Mouse (Mus musculus) adipocyte (in vitro differentiated cells): ENCODE data around the gene Cobl.

ENCODE experiments used
- DNase-seq: peaks from one replicate; pipeline ENCODE4 v3.0.0-alpha.2; 2016; ENCODE audit warnings: low spot score

Cobl gene

GRCm38 (mm10) chr11:12219594-12220530, 244.9 kb downstream of the Cobl start:
- DNase-seq, result no peak

DNA sequence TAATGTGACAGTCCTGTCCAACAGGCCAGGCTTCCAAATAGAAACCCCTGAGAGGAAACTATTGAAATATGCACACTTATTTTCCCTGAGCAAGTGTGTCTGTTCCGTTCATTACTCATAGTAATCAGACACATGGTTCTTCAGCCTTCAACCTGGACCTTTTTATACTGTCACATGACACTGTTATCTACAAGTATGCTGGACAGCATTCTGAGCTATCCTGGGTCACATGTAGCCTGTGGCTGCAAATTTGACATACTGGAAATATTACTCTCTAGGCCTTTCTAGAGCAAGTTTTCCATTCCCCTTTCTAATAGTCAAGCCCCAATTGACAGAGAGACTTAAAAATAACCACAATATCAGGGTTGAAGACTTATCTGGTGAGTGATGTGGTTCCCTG, 247.9 kb downstream of the Cobl start:
- no peak for DNase-seq

DNA sequence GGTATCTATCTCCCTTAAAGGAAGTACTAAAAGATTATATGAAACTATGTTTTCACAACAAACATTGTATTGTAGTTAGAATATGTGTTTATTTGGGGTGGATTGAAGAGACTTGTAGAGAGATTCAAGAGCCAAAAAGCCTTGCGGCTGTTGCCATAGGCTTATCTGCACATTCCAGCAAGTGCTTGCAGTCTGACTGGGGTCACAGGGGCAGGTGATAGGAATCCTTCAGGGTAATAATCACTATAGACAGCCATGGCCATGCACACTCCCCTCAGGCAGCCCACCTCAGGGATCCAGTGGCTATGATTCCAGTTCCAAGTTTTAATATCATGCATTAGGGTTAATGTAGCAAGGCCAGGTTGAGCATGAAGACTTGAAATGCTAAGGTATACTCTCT, 249.2 kb downstream of the Cobl start:
- DNase-seq, result no peak

DNA sequence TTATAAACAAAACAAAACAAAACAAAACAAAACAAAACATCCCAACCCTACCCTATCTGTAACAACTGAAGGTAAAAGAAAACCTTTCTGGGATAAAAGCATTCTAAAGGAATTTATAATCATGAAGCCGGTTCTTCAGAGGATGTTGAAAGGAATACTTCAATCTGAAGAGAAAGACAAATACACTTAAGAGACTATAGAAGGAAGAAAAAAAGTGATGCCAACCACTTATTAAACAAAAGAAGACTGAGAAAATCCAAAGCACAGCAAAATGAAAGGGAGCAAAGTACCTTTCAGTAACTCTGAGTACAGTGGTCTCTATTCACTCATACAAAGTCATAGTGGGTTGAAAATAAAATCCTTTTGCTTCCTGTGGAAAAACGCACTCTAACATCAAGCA, 256.2 kb downstream of the Cobl start:
- DNase-seq, result no peak

- no peak for DNase-seq
Observed at GRCm38 (mm10) chr11:12205201-12206161, 259.3 kb downstream of the Cobl start.

- DNase-seq, result no peak
Observed at GRCm38 (mm10) chr11:12199441-12199840, 265.3 kb downstream of the Cobl start.

GRCm38 (mm10) chr11:12198700-12199349, 265.9 kb downstream of the Cobl start:
- DNase-seq, result no peak

DNA sequence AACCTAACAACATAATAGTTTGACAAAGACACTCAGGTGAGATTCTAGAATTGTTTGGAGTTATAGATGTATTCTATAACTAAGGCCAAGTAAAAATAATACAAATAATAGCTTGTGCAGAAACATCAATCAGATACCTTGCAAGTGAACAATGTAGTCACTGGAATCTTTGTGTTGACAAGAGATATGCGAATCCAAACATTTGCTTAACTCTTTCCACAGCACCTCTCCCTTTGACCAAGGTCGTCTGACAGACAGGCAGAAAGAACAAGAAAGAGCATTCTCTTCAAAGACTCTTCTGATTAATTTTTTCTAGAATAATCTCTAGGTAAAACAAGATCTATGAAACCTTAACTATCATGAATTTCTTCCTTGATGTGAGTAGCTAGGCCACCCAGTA, 266.7 kb downstream of the Cobl start:
- no peak for DNase-seq

DNA sequence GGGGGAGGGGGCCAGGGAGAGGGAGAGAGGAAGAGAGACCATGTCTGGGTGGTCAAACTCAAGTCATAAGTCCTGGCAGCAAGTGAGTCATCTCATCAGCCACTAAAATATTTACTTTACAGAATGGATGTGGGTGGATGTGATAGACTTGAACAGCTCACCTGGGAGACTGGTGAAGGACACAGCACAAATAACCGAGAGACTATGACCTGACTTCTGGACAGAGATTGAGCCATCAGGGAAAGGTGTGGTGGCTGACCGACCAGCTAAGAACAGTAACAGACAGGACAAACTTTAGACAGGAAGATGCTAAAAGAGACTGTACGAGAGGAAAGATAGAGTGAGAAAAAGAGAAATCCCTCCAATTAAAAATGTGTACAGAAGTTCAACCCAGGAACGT, 267.2 kb downstream of the Cobl start:
- DNase-seq, result no peak

GRCm38 (mm10) chr11:12195390-12195789, 269.4 kb downstream of the Cobl start:
- no peak for DNase-seq

DNA sequence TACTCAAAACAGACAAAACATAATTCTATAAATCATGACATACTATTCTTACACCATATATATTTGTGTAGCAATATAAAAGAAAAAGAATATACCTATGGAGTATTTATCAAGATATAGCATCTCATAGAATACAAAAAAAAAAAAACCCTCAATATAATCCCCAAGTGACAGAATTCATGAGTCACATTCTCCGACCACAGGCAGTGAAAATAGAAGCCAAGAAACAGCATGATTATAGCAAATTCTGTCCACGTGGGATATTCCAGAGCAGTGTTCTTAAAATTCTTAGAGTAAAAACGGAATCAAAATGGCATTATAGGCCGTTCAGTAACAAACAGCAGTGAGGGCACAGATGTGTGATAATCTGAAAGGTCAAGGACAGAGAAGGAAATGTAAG, 271.4 kb downstream of the Cobl start:
- DNase-seq, result no peak

GRCm38 (mm10) chr11:12191386-12191785, 273.4 kb downstream of the Cobl start:
- DNase-seq, result no peak

DNA sequence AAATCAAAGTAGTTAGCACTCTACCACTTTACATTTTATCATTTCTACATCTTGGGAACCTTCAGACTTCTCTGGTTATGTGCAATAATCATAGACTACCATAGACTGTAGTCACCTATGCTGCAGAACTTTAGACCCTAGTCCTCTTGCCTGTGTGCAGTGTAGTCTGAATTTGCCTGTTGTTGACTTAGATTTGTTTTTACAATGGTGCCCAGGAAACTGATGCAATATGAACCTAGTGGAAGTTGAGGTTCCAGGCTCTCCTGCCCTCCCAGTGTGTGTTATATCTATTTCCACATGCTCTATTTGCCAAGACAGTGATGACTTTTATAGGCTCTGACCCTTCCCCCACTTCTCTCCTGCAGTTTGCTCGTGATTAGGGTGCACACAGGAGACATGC, 274.3 kb downstream of the Cobl start:
- DNase-seq, result no peak
